Mouse (Mus musculus): ENCODE results near the gene Serpinc1.
A peak's percentile ranks its signal among the peaks of the same experiment; 100 is the strongest.
"Not testable (repeated sequence)": the region's sequence is repeated elsewhere in the genome, so short reads cannot be mapped to it uniquely, and the experiment has no call there.

Gene Serpinc1

GRCm38 (mm10) chr1:160978071-160978735, at the start of gene Serpinc1:
TSS of gene Serpinc1 (plus strand) at chr1:160978585.
- DNase-seq, result no peak

- no peak for DNase-seq
Observed at GRCm38 (mm10) chr1:160931320-160931719, 47.1 kb upstream of the Serpinc1 start.

- no peak for DNase-seq
Observed at GRCm38 (mm10) chr1:160933896-160934482, 44.4 kb upstream of the Serpinc1 start.

GRCm38 (mm10) chr1:160935551-160935950, 42.8 kb upstream of the Serpinc1 start:
- DNase-seq, result no peak

- DNase-seq, result no peak
Observed at GRCm38 (mm10) chr1:160963199-160963598, 15.2 kb upstream of the Serpinc1 start.

- no peak for DNase-seq
Observed at GRCm38 (mm10) chr1:160967268-160967667, 11.1 kb upstream of the Serpinc1 start.

- peak; percentile 18 for DNase-seq
Observed at GRCm38 (mm10) chr1:160968643-160969042, 9.7 kb upstream of the Serpinc1 start.

GRCm38 (mm10) chr1:160980021-160980420, 1.6 kb downstream of the Serpinc1 start:
- no peak for DNase-seq

- DNase-seq, result no peak
Observed at GRCm38 (mm10) chr1:160980537-160981234, 2.3 kb downstream of the Serpinc1 start.

- no peak for DNase-seq
Observed at GRCm38 (mm10) chr1:160981337-160981736, 3.0 kb downstream of the Serpinc1 start.

- DNase-seq, result no peak
Observed at GRCm38 (mm10) chr1:160982887-160983286, 4.5 kb downstream of the Serpinc1 start.

- not testable (repeated sequence) for DNase-seq
Observed at GRCm38 (mm10) chr1:160984731-160985130, 6.3 kb downstream of the Serpinc1 start.

GRCm38 (mm10) chr1:160985477-160985876, 7.1 kb downstream of the Serpinc1 start:
- DNase-seq, result no peak

- DNase-seq, result no peak
Observed at GRCm38 (mm10) chr1:160986881-160987635, 8.7 kb downstream of the Serpinc1 start.

- no peak for DNase-seq
Observed at GRCm38 (mm10) chr1:160989395-160989794, 11.0 kb downstream of the Serpinc1 start.

GRCm38 (mm10) chr1:160993851-160994250, 15.5 kb downstream of the Serpinc1 start:
- DNase-seq, result no peak

- DNase-seq, result no peak
Observed at GRCm38 (mm10) chr1:161004942-161005341, 26.6 kb downstream of the Serpinc1 start.

GRCm38 (mm10) chr1:161005526-161005925, 27.1 kb downstream of the Serpinc1 start:
- DNase-seq, result no peak

- DNase-seq, result no peak
Observed at GRCm38 (mm10) chr1:161006471-161006870, 28.1 kb downstream of the Serpinc1 start.

GRCm38 (mm10) chr1:161008038-161008437, 29.7 kb downstream of the Serpinc1 start:
- no peak for DNase-seq

- no peak for DNase-seq
Observed at GRCm38 (mm10) chr1:161010436-161010835, 32.1 kb downstream of the Serpinc1 start.

- DNase-seq, result no peak
Observed at GRCm38 (mm10) chr1:161016378-161016777, 38.0 kb downstream of the Serpinc1 start.

- no peak for DNase-seq
Observed at GRCm38 (mm10) chr1:161020051-161020450, 41.7 kb downstream of the Serpinc1 start.
